Mouse (Mus musculus): ENCODE results near the gene Mef2b. TPM values are rescaled to one million over a fixed set of nuclear protein-coding genes. Genes with fewer than 3 reads are reported as not detected.

Mef2b gene
- polyA plus RNA-seq, 1 experiment from 2014 or later = not detected

GRCm38 (mm10) chr8:70129309-70129952, 10.1 kb upstream of the Mef2b start:
- Histone ChIP-seq H3K4me2 (ENCODE audit: low read depth, low read length) (no peak overlapping the region), H3K9ac (ENCODE audit: low read depth, low read length) (no peak overlapping the region), H3K9me3 (replicated peaks; ENCODE audit: control insufficient read depth, low read length) (no peaks in the 10 kb centered on the region), H3K27me3 (ENCODE audit: control insufficient read depth, insufficient read depth, low read depth, low read length) (0 out of 2 replicates have a peak, but pooled peaks cover 1% of the 10 kb centered on the region), H3K27ac (ENCODE audit: low read length) (no peak overlapping the region), H3K4me1 (ENCODE audit: control insufficient read depth, low read depth, low read length) (peaks cover 20% of the 10 kb centered on the region), H3K4me3 (ENCODE audit: low read depth, low read length) (no peak overlapping the region), H3K36me3 (ENCODE audit: control insufficient read depth, insufficient read depth) (peaks cover 4% of the 10 kb centered on the region; the same call in 1 of the 2 replicates)
- 58% methylated on average over 9 of the region's 9 CpGs for WGBS (ENCODE audit: insufficient replicate concordance)
- ATAC-seq (ENCODE audit: low read depth) = no peak

GRCm38 (mm10) chr8:70130066-70130465, 9.4 kb upstream of the Mef2b start:
- WGBS (ENCODE audit: insufficient replicate concordance) = 64% methylated on average over 3 of the region's 3 CpGs
- Histone ChIP-seq H3K27ac (ENCODE audit: low read length) (no peak overlapping the region), H3K4me2 (ENCODE audit: low read depth, low read length) (no peak overlapping the region), H3K4me3 (ENCODE audit: low read depth, low read length) (no peak overlapping the region), H3K9me3 (replicated peaks; ENCODE audit: control insufficient read depth, low read length) (no peaks in the 10 kb centered on the region), H3K4me1 (ENCODE audit: control insufficient read depth, low read depth, low read length) (peaks cover 20% of the 10 kb centered on the region), H3K36me3 (ENCODE audit: control insufficient read depth, insufficient read depth) (peaks cover 9% of the 10 kb centered on the region), H3K9ac (ENCODE audit: low read depth, low read length) (no peak overlapping the region), H3K27me3 (ENCODE audit: control insufficient read depth, insufficient read depth, low read depth, low read length) (no peaks in the 10 kb centered on the region)
- ATAC-seq (ENCODE audit: low read depth) = no peak

GRCm38 (mm10) chr8:70131166-70131883, 8.2 kb upstream of the Mef2b start, which contains the start of gene Nr2c2ap:
TSS of gene Nr2c2ap (plus strand) at chr8:70131333.
- peaks cover 9% of the 10 kb centered on the region for H3K36me3 ChIP-seq (ENCODE audit: control insufficient read depth, insufficient read depth)
- peak; percentile 88 for ATAC-seq (ENCODE audit: low read depth)
- no peaks in the 10 kb centered on the region for H3K27me3 ChIP-seq (ENCODE audit: control insufficient read depth, insufficient read depth, low read depth, low read length)
- peak within 1 kb of the TSS; percentile 79 for H3K4me3 ChIP-seq (ENCODE audit: low read depth, low read length)
- H3K9me3 ChIP-seq (replicated peaks; ENCODE audit: control insufficient read depth, low read length) = no peaks in the 10 kb centered on the region
- H3K9ac ChIP-seq (ENCODE audit: low read depth, low read length) = peak within 1 kb of the TSS; percentile 67
- 0 out of 2 replicates have a peak within 1 kb of the TSS, but pooled peaks have one; percentile 11 for H3K27ac ChIP-seq (ENCODE audit: low read length)
- under 1% methylated on average over 37 of the region's 37 CpGs for WGBS (ENCODE audit: insufficient replicate concordance)
- H3K4me2 ChIP-seq (ENCODE audit: low read depth, low read length) = peak within 1 kb of the TSS; percentile 88
- H3K4me1 ChIP-seq (ENCODE audit: control insufficient read depth, low read depth, low read length) = peaks cover 20% of the 10 kb centered on the region

- Histone ChIP-seq H3K27me3 (ENCODE audit: control insufficient read depth, insufficient read depth, low read depth, low read length) (no peaks in the 10 kb centered on the region), H3K4me2 (ENCODE audit: low read depth, low read length) (no peak overlapping the region), H3K4me1 (ENCODE audit: control insufficient read depth, low read depth, low read length) (peaks cover 30% of the 10 kb centered on the region), H3K36me3 (ENCODE audit: control insufficient read depth, insufficient read depth) (peaks cover 9% of the 10 kb centered on the region), H3K9ac (ENCODE audit: low read depth, low read length) (no peak overlapping the region), H3K4me3 (ENCODE audit: low read depth, low read length) (no peak overlapping the region), H3K9me3 (replicated peaks; ENCODE audit: control insufficient read depth, low read length) (no peaks in the 10 kb centered on the region), H3K27ac (ENCODE audit: low read length) (no peak overlapping the region)
- ATAC-seq (ENCODE audit: low read depth) = no peak
- WGBS (ENCODE audit: insufficient replicate concordance) = 77% methylated on average over 5 of the region's 5 CpGs
Measured at GRCm38 (mm10) chr8:70134086-70134485, 5.4 kb upstream of the Mef2b start.

- Histone ChIP-seq H3K27me3 (ENCODE audit: control insufficient read depth, insufficient read depth, low read depth, low read length) (no peaks in the 10 kb centered on the region), H3K9me3 (replicated peaks; ENCODE audit: control insufficient read depth, low read length) (no peaks in the 10 kb centered on the region), H3K27ac (ENCODE audit: low read length) (no peak overlapping the region), H3K9ac (ENCODE audit: low read depth, low read length) (no peak overlapping the region), H3K4me1 (ENCODE audit: control insufficient read depth, low read depth, low read length) (peaks cover 30% of the 10 kb centered on the region), H3K36me3 (ENCODE audit: control insufficient read depth, insufficient read depth) (peaks cover 9% of the 10 kb centered on the region), H3K4me2 (ENCODE audit: low read depth, low read length) (no peak overlapping the region), H3K4me3 (ENCODE audit: low read depth, low read length) (no peak overlapping the region)
- 79% methylated on average over 9 of the region's 9 CpGs for WGBS (ENCODE audit: insufficient replicate concordance)
- ATAC-seq (ENCODE audit: low read depth) = no peak
Measured at GRCm38 (mm10) chr8:70134931-70135330, 4.6 kb upstream of the Mef2b start.

GRCm38 (mm10) chr8:70136591-70136990, 2.9 kb upstream of the Mef2b start:
- Histone ChIP-seq H3K36me3 (ENCODE audit: control insufficient read depth, insufficient read depth) (peaks cover 9% of the 10 kb centered on the region), H3K9ac (ENCODE audit: low read depth, low read length) (no peak overlapping the region), H3K27me3 (ENCODE audit: control insufficient read depth, insufficient read depth, low read depth, low read length) (no peaks in the 10 kb centered on the region), H3K4me1 (ENCODE audit: control insufficient read depth, low read depth, low read length) (peaks cover 34% of the 10 kb centered on the region), H3K4me3 (ENCODE audit: low read depth, low read length) (no peak overlapping the region), H3K9me3 (replicated peaks; ENCODE audit: control insufficient read depth, low read length) (no peaks in the 10 kb centered on the region), H3K27ac (ENCODE audit: low read length) (no peak overlapping the region), H3K4me2 (ENCODE audit: low read depth, low read length) (no peak overlapping the region)
- 74% methylated on average over 4 of the region's 4 CpGs for WGBS (ENCODE audit: insufficient replicate concordance)
- no peak for ATAC-seq (ENCODE audit: low read depth)

- H3K36me3 ChIP-seq (ENCODE audit: control insufficient read depth, insufficient read depth) = peaks cover 12% of the 10 kb centered on the region
- H3K4me2 ChIP-seq (ENCODE audit: low read depth, low read length) = peak overlapping the region; percentile 84
- H3K9ac ChIP-seq (ENCODE audit: low read depth, low read length) = peak overlapping the region; percentile 63; the same call in 1 of the 2 replicates
- H3K27me3 ChIP-seq (ENCODE audit: control insufficient read depth, insufficient read depth, low read depth, low read length) = no peaks in the 10 kb centered on the region
- peak overlapping the region; percentile 93 for H3K4me3 ChIP-seq (ENCODE audit: low read depth, low read length)
- WGBS (ENCODE audit: insufficient replicate concordance) = 64% methylated on average over 4 of the region's 4 CpGs
- H3K9me3 ChIP-seq (replicated peaks; ENCODE audit: control insufficient read depth, low read length) = no peaks in the 10 kb centered on the region
- H3K4me1 ChIP-seq (ENCODE audit: control insufficient read depth, low read depth, low read length) = peaks cover 24% of the 10 kb centered on the region
- H3K27ac ChIP-seq (ENCODE audit: low read length) = peak overlapping the region; percentile 61
- ATAC-seq (ENCODE audit: low read depth) = no peak
Measured at GRCm38 (mm10) chr8:70137890-70138289, 1.6 kb upstream of the Mef2b start.

- H3K36me3 ChIP-seq (ENCODE audit: control insufficient read depth, insufficient read depth) = peaks cover 8% of the 10 kb centered on the region
- WGBS (ENCODE audit: insufficient replicate concordance) = 7% methylated on average over 9 of the region's 9 CpGs
- H3K9me3 ChIP-seq (replicated peaks; ENCODE audit: control insufficient read depth, low read length) = no peaks in the 10 kb centered on the region
- no peak for ATAC-seq (ENCODE audit: low read depth)
- no peaks in the 10 kb centered on the region for H3K27me3 ChIP-seq (ENCODE audit: control insufficient read depth, insufficient read depth, low read depth, low read length)
- peaks cover 21% of the 10 kb centered on the region for H3K4me1 ChIP-seq (ENCODE audit: control insufficient read depth, low read depth, low read length)
- peak overlapping the region; percentile 86 for H3K9ac ChIP-seq (ENCODE audit: low read depth, low read length)
- H3K27ac ChIP-seq (ENCODE audit: low read length) = peak overlapping the region; percentile 96
- peak overlapping the region; percentile 64 for H3K4me2 ChIP-seq (ENCODE audit: low read depth, low read length)
- H3K4me3 ChIP-seq (ENCODE audit: low read depth, low read length) = peak overlapping the region; percentile 93
Measured at GRCm38 (mm10) chr8:70139981-70140380, 470 bp downstream of the Mef2b start.
